8 mouse cellular contexts compared by ENCODE assay signal in genomic region chr10:126930270-126931121, GRCm38 (mm10). TPM values are rescaled to one million over a fixed set of nuclear protein-coding genes. Genes with fewer than 3 reads are reported as not detected.
A peak's percentile ranks its signal among the peaks of the same experiment; 100 is the strongest.
DNase-seq lines count a peak whose midpoint lies in the region; ATAC-seq and TF ChIP-seq lines count a peak whose summit lies in the region.

No protein-coding gene starts in this region.

- WGBS in forebrain, embryonic 14.5 days = 14% methylated on average over 15 of the region's 15 CpGs
- WGBS in intestine, postnatal 0 days = 40% methylated on average over 15 of the region's 15 CpGs
- WGBS in midbrain, embryonic 13.5 days = 24% methylated on average over 15 of the region's 15 CpGs

- peak overlapping the region; percentile 91 for H3K27ac ChIP-seq in forebrain, embryonic 14.5 days (ENCODE audit: low read depth, low read length)
- H3K27ac ChIP-seq in intestine, postnatal 0 days (ENCODE audit: low read depth, low read length) = peak overlapping the region; percentile 80
- peak overlapping the region; percentile 77 for H3K27ac ChIP-seq in midbrain, embryonic 13.5 days

- H3K36me3 ChIP-seq in forebrain, embryonic 14.5 days (ENCODE audit: control insufficient read depth, insufficient read depth, low read length) = no peaks in the 10 kb centered on the region
- no peaks in the 10 kb centered on the region for H3K36me3 ChIP-seq in intestine, postnatal 0 days (ENCODE audit: control insufficient read depth, insufficient read depth)
- H3K36me3 ChIP-seq in midbrain, embryonic 13.5 days = no peaks in the 10 kb centered on the region

- peak; percentile 61 for ATAC-seq in forebrain, embryonic 14.5 days
- peak; percentile 34 for ATAC-seq in intestine, postnatal 0 days
- no peak for ATAC-seq in midbrain, embryonic 13.5 days
- ATAC-seq in erythroid progenitor cell, adult 5-6 weeks (replicated peaks; ENCODE audit: low FRiP score, poor library complexity, severe bottlenecking) = no peak

- H3K4me1 ChIP-seq in forebrain, embryonic 14.5 days (ENCODE audit: control insufficient read depth, insufficient read depth, low read length) = peaks cover 44% of the 10 kb centered on the region
- H3K4me1 ChIP-seq in intestine, postnatal 0 days (replicated peaks; ENCODE audit: control insufficient read depth, insufficient read depth, low read length) = peaks cover 36% of the 10 kb centered on the region
- peaks cover 52% of the 10 kb centered on the region for H3K4me1 ChIP-seq in midbrain, embryonic 13.5 days (replicated peaks)

- peak; percentile 23 for DNase-seq in right cerebral cortex, postnatal 4 days
- DNase-seq in right cerebral cortex, postnatal 36 days (ENCODE audit: low spot score in 2 of 2) = no peak
- DNase-seq in forebrain, embryonic 14.5 days (ENCODE audit: low spot score) = peak; percentile 63
- DNase-seq in spleen, postnatal 36 days (ENCODE audit: low spot score in 2 of 2) = no peak
- no peak for DNase-seq in layer of hippocampus, postnatal 36 days

- H3K27me3 ChIP-seq in forebrain, embryonic 14.5 days (replicated peaks; ENCODE audit: control insufficient read depth, insufficient read depth, low read length) = no peaks in the 10 kb centered on the region
- no peaks in the 10 kb centered on the region for H3K27me3 ChIP-seq in intestine, postnatal 0 days (replicated peaks; ENCODE audit: control insufficient read depth, insufficient read depth, low read length)
- peaks cover 22% of the 10 kb centered on the region for H3K27me3 ChIP-seq in midbrain, embryonic 13.5 days

- no peak for TF ChIP-seq CTCF in intestine, postnatal 0 days (IDR thresholded peaks at IDR 0.05; ENCODE audit: low read depth)

- peak overlapping the region; percentile 52 for H3K9ac ChIP-seq in forebrain, embryonic 14.5 days (ENCODE audit: low read length)
- H3K9ac ChIP-seq in intestine, postnatal 0 days (ENCODE audit: low read depth, low read length) = no peak overlapping the region
- peak overlapping the region; percentile 49 for H3K9ac ChIP-seq in midbrain, embryonic 13.5 days (replicated peaks)

- no peaks in the 10 kb centered on the region for H3K9me3 ChIP-seq in forebrain, embryonic 14.5 days (replicated peaks; ENCODE audit: control insufficient read depth, low read length)
- H3K9me3 ChIP-seq in intestine, postnatal 0 days (ENCODE audit: control insufficient read depth) = no peaks in the 10 kb centered on the region
- no peaks in the 10 kb centered on the region for H3K9me3 ChIP-seq in midbrain, embryonic 13.5 days

- H3K4me2 ChIP-seq in forebrain, embryonic 14.5 days (ENCODE audit: low read length) = no peak overlapping the region
- H3K4me2 ChIP-seq in intestine, postnatal 0 days (replicated peaks; ENCODE audit: low read depth) = peak overlapping the region; percentile 24
- H3K4me2 ChIP-seq in midbrain, embryonic 13.5 days (replicated peaks) = peak overlapping the region; percentile 9; the same call in 1 of the 2 replicates

- H3K4me3 ChIP-seq in forebrain, embryonic 14.5 days (ENCODE audit: low read depth, low read length) = no peak overlapping the region
- no peak overlapping the region for H3K4me3 ChIP-seq in intestine, postnatal 0 days (ENCODE audit: low read depth, low read length)
- H3K4me3 ChIP-seq in midbrain, embryonic 13.5 days (replicated peaks) = no peak overlapping the region

RNA-seq across cellular contexts. Expression of gene Atp23, which starts 29.3 kb away (rescaled TPM):
- 10.0 and 10.6 TPM in 2 replicates for polyA plus RNA-seq in forebrain, embryonic 14.5 days (2014; fragmentation: Nextera tagmentation; extraction: Ambion mirVana)
- 7.7 and 8.0 TPM in 2 replicates for polyA plus RNA-seq in intestine, postnatal 0 days (2015; fragmentation: Nextera tagmentation; extraction: Ambion mirVana)
- 9.1 and 9.2 TPM in 2 replicates for polyA plus RNA-seq in midbrain, embryonic 13.5 days (2015; fragmentation: Nextera tagmentation; extraction: Ambion mirVana)
- total RNA-seq in erythroid progenitor cell, adult 5-6 weeks (2015; ENCODE audit: low replicate concordance) = 3.6 TPM in 1 of 2 replicates, not detected in the other
- 0.51 and 1.7 TPM in 2 replicates for total RNA-seq in erythroid progenitor cell, adult 5-6 weeks (2017; ENCODE audit: low replicate concordance)
- total RNA-seq in layer of hippocampus, postnatal 36 days (2021) = 1 to 10 TPM; 9.2 to 9.5 TPM

RNA-seq across cellular contexts. Expression of gene Ctdsp2, which starts 48.0 kb away (rescaled TPM):
- 30.2 and 34.5 TPM in 2 replicates for polyA plus RNA-seq in forebrain, embryonic 14.5 days (2014; fragmentation: Nextera tagmentation; extraction: Ambion mirVana)
- 43.1 and 46.7 TPM in 2 replicates for polyA plus RNA-seq in intestine, postnatal 0 days (2015; fragmentation: Nextera tagmentation; extraction: Ambion mirVana)
- 18.7 and 23.6 TPM in 2 replicates for polyA plus RNA-seq in midbrain, embryonic 13.5 days (2015; fragmentation: Nextera tagmentation; extraction: Ambion mirVana)
- 18.0 and 19.7 TPM in 2 replicates for total RNA-seq in erythroid progenitor cell, adult 5-6 weeks (2015; ENCODE audit: low replicate concordance)
- total RNA-seq in erythroid progenitor cell, adult 5-6 weeks (2017; ENCODE audit: low replicate concordance) = 8.5 and 10.3 TPM in 2 replicates
- 100 to 1,000 TPM; 103 to 114 TPM for total RNA-seq in layer of hippocampus, postnatal 36 days (2021)

Comparison
In these comparisons a context has a peak if more than half of its experiments do, and no peak if none do; other contexts are left out.
1. DNase-seq: peak in right cerebral cortex, postnatal 4 days (single experiment) and forebrain, embryonic 14.5 days (single experiment); none in right cerebral cortex, postnatal 36 days (0 of 2), spleen, postnatal 36 days (0 of 2) and layer of hippocampus, postnatal 36 days (0 of 2).
2. ATAC-seq: peak in forebrain, embryonic 14.5 days (single experiment) and intestine, postnatal 0 days (single experiment); none in midbrain, embryonic 13.5 days (single experiment) and erythroid progenitor cell, adult 5-6 weeks (single experiment).
3. Peak in every context shown above with its lines, with median percentiles within 50 percentile points of each other: H3K27ac ChIP-seq.